Mouse (Mus musculus): ENCODE measurements around the gene Xab2.

- no peak for TF ChIP-seq CTCF (IDR thresholded peaks at IDR 0.05; ENCODE audit: borderline replicate concordance, extremely low read depth, insufficient read depth, insufficient read length)
- no peak for TF ChIP-seq POLR2A (IDR thresholded peaks at IDR 0.05; ENCODE audit: borderline replicate concordance, extremely low read depth, insufficient read depth, insufficient read length, poor library complexity, severe bottlenecking)
These were observed 33.8 kb upstream of the Xab2 start for GRCm38 (mm10) chr8:3654726-3655508.

Measured in brain, embryonic 14.5 days (tissue).